Mouse (Mus musculus) heart, adult 18-20 months (tissue): ENCODE results near the gene Fat3. TPM values are rescaled to one million over a fixed set of nuclear protein-coding genes. Genes with fewer than 3 reads are reported as not detected.

Source experiments
- DNase-seq, 2 experiments: peaks; one replicate each; pipeline ENCODE4 v3.0.0; 2021 to 2022; ENCODE audit warnings: mixed read lengths in 1 of 2
- total RNA-seq, 2 experiments: library from RNA; stranded (reverse); gene quantifications; 2 replicates each; pipeline ENCODE4 v1.2.3; 2021

The Fat3 gene
- total RNA-seq, 2 experiments from 2014 or later: 0.42 to 0.46 TPM

DNA sequence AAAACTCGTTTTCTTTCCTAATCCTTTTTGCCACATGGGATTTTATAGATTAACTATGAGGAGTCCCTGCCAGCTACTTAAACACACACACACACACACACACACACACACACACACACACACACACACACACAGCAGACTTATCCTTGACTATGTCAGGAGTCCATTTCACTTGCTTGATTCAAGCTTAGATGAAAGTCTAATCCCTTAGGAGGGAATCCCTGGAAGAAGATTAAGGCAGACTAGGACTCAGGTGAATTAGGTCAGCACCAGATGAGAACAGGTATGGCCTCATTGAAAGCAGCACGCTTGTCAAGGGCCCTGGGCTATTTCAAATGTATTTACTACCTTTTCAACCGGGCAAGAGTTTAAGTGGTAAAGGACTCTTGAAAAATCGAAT, 553.0 kb downstream of the Fat3 start:
- no peak for DNase-seq

DNA sequence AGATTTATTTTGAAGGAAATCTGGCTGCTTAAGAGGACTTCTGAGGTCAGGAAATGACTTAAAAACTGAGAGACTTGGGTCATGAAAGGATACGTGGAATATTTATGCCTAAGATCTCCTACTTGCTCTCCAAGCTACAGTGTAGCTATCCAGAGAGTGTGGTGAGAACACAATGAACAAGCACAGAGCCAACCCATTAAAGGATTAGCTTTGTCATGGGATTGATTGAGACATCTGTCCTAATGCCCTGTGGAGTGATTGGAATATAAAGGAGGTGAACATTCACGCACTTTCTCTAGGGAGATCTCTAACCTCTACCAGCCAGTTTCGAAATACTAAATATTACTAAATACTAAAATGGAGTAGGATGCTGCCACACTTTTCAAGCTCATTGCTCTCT, 556.9 kb downstream of the Fat3 start:
- DNase-seq: no peak

DNA sequence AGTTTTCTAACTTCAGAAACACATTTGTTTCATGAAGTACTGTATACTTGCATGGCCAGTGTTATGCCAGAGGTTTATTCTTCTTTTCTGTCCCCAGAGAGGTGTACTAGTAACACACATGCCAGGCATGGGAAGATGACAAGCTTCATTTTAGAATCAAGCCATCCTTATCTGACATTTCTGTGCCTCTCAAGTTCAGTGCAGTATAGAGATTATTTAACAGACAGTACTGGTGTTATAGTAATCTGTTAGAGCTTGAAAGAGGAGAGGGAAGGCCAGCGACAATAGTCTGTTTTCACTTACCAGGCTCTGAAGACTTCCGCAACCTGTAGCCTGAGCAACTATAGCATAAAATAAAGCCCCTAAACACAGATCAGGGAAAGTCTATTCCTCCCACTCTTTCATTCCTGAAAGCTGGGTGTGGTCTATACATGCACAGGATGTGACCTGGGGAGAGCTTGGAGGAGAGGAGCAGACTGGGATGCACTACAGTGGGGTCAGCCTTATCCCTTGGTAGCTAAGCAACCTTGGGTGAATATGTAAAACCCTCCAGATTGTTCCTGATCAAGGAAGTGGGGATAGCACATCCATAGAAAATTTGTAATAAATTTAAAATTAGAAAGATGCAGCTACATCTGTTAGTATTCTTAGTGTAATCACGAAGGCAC, 557.5 kb downstream of the Fat3 start:
- no peak for DNase-seq

DNA sequence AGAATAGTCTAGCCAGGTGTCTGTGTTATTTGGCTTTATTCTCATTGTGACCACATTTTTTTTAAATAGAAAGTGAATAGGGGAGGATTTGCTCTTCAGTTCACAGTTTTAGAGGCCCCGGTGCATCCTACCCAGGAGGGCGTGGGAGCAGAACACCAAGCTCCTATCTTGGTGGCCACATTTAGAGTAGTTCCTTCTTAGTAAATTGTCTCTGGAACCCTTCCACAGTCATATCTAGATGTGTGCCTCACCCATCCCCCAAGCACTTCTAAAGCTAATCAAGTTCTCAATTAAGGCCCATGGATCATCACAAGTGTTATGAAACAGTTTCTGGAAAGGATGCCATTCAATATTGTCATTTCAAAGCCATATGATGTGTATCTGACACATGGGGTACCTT, 559.3 kb downstream of the Fat3 start:
- no peak for DNase-seq

DNA sequence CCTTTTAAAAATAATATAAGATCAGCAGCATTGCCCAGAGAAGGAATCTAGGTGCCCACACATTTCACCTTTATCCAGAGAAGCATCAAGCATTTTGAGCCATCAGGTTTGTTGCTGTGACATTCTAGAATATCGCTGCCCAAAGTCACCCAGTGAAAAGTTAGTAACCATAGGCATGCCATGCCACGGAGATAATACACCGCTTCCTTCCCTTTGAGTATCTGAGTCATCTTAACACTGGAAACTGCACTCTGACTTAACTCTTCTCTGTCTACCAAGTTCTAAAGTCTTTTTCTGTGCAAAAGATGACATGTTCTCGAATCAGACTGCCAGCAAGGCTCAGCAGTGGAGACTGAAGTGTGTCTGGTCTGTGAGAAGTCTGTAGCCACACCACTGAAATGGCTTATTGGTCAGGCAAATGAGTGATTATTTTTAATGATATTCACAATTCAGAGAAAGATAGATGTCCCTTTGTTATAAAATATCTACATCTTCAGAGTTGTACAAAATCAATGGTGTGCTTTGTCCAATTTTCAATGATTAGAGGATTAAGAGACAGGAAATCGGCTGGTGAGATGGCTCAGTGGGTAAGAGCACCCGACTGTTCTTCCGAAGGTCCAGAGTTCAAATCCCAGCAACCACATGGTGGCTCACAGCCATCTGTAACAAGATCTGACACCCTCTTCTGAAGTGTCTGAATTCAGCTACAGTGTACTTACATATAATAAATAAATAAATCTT, 560.0 kb downstream of the Fat3 start:
- DNase-seq: no peak

DNA sequence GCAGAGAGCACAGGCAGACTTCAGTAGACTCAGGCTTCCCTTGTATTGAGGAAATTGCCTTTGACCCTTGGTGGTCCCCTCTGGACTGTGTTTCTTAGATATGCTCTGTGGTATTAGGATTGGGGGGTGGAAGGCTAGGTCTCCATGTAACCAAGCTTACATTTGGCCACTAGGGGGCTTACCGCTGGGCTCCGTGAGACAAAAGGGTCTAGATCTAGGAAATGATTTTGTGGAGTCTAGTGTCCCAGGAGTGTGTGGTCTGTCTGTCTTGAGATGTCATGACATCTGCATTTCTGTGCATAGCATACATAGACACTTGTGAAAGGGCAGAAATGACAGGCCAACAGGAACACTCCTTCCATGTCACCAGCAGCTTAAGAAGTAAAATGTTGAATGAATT, 561.5 kb downstream of the Fat3 start:
- no peak for DNase-seq

DNA sequence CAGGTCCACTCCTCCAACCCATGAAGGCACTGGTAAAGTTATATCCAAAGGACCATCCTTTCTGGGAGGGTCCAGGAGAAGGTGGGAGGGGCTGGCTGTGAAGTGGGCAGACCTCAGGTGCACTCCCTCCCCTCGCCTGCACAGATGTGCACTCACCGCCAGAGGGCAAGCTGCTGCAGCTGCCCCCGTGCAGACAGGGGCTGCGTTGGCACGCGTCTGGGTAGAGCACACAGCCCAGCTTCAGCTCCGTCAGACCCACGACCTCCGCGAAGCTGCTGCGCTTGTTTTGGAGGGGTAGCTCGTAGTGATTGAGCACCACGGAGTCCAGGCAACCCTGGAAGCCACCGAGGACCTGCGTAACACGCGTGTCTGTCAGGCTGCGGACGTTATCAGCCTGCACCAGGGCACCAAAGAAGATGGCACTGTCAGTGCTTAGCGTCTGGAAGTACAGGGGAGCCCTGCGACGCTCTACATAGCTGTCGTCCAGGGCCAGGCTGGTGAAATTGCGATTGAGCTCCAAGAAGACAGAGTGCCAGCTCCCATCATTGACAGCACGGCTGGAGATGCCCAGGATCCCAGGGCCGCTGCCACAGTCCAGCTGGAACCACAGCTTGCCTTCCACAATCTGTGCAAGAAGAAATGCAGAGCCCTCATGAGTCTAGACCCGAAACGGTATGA, 563.1 kb downstream of the Fat3 start:
- DNase-seq: no peak

DNA sequence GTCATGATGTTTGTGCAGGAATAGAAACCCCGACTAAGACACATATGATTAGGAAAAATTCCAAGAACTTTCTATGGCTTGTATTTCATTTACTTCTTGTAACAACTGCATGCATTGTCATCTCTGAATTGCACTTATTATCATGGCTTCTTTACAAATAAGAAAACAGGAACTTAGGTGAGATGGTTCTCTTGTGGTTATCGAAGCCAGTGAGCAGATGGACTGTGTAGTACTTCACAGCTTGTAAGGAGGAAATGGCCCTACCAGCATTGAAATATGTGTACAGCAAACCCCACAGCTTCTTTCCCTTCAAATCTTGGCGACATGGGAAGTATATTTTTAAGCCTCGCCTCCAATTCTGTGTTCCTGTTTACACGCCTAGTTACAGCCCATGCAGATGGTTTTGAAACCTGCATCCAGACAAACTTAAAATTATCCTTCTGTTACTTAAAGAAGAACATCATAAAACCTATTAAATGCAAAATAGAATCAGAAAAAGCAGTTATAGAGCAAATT, 570.1 kb downstream of the Fat3 start:
- DNase-seq: no peak

DNA sequence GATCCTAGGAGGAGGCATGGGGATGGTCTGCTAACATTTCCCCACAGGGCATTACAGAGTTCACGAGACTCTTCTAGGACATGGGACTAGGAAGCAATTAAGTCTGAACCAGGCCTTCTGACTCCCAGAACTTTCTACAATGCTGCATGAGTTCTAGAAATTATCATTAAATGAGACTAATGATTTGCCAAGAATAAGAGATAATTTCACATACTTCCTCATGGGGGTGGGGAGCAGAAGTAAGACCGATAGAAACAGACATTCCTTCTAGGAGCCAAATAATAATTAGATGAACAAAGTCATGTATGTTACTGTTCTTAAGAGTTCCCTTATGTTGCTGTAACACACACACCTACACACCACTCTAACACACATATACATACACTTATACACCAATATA, 572.8 kb downstream of the Fat3 start:
- no peak for DNase-seq

DNA sequence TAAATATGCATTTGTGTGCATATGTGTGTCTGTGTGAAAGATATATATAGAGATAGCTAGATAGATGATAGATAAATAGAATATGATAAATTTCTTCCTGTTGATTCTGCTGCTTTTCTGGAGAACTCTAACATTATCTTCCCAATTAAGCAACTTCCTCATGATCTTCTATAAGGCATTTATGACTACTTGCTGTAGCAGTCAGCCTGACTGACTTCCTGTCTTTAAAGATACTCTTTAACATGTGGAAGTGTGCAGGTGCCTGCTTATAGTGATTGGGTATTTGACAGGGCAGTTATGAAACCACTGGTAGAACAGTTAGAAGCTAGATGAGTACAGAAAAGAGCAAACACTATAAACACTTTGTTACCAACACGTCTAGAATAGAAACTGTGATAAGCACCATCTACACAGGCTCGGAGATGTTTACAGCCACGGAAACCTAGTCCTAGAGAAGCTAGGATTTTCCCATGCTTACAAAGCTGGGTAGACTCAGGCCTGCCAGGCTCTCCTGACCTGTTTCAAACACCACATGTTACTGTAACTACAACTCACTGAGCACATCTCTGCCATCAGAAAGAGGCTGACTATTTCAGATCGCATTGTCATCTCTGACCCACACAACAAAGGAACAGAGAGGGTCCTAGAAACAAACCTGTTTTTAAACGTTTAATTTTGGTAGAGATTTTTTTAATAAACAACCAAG, 573.6 kb downstream of the Fat3 start:
- no peak for DNase-seq

DNA sequence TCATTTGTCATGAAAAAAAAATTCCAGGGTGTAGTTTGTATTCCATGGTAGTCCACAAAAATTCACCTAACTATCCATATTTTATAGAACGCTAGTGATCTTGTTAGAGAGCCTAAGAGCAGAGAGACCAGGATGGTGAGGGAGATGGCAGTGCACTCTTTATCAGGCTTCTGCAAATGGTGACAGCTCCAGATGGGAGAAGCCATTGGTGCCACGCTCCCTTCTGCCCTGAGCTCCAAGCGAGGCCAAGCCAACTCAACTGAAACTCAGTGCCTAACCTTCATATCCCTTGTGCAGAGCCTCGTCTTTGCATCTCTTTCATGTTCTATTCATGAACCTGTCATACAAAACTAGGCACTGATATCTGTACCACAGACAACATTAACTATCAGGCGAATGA, 575.8 kb downstream of the Fat3 start:
- DNase-seq: no peak

DNA sequence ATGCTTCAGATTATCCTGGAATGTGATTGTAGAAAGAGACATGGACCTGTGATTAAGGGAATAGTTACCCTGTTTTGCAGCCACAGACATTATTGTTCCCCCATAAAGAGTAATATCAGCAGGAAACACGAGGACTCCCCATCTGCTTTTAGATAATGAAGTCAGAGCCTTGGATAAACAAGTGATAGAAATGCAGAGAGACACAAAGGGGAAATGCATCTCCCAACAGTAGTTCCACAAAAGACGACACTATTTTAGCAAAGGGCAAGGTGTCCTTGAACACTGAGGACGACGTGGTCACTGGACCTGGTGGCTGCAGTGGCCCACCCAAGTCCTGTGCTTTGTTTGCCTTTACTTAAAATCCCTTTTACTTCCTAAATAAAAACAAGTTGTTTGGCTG, 580.8 kb downstream of the Fat3 start:
- DNase-seq: no peak

DNA sequence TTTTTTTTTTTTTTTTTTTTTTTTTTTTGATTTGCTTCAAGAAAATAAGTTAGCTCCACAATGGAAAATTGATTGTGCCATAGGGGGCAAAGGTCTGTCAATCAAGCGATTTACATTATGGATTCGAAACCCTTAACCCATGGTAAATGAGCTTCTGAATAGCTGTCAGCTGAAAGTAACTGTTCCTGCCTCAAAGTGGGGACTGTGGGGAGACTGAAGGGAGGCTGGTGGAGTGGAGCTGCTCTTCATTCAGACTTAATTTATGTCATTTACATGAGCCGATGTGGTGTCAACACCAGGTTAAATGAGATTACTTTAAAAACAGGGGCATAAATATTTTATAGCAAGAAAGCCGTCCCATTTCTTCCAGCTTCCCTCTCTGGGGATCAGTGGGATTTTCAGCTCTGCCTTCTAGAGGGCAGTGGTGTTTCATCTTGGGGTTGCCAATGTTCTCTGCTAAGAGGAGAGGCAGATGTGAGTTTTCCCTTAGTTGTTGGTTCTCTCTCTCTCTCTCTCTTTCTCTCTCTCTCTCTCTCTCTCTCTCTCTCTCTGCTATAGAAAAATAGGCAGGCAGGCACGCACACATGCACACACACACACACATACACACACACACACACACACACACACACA, 581.6 kb downstream of the Fat3 start:
- DNase-seq: peak in 1 of 2 experiments; percentile 6

DNA sequence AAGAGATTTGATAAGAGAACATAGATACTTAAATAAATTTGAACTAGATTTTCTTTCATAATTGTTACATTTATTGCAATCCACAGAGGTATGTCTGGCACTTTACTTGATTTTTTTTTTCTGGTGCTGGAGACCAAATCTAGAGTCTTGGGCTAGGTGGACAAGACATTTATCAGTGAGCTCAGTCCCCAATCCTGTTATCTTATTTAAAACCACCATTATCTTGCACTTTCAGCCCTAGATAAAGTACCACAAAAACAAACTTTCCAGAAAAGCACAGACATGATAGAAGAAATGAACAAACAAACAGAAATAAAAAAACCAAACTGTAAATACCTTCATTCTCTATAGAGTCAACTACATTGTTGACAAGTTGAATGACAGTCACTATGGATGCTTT, 584.5 kb downstream of the Fat3 start:
- DNase-seq: no peak

DNA sequence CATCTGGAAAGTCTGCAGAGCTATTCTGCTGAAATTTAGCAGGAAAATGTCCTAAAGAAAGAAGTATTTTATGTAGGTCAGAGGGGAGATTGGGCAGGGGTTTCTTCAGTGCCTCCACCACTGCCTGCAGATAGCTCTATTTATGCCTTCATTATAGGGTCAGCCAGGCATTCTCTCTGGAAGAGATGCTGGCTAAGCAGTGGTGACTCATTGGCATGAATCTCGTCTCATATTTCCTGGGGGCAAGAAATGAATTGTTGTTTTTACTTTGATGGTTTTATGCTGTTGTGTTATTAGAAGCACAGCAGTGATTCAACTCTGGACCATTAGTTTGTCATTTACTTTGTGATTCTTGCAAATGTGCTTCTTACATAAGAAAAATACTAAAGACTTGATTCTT, 588.4 kb downstream of the Fat3 start:
- no peak for DNase-seq

DNA sequence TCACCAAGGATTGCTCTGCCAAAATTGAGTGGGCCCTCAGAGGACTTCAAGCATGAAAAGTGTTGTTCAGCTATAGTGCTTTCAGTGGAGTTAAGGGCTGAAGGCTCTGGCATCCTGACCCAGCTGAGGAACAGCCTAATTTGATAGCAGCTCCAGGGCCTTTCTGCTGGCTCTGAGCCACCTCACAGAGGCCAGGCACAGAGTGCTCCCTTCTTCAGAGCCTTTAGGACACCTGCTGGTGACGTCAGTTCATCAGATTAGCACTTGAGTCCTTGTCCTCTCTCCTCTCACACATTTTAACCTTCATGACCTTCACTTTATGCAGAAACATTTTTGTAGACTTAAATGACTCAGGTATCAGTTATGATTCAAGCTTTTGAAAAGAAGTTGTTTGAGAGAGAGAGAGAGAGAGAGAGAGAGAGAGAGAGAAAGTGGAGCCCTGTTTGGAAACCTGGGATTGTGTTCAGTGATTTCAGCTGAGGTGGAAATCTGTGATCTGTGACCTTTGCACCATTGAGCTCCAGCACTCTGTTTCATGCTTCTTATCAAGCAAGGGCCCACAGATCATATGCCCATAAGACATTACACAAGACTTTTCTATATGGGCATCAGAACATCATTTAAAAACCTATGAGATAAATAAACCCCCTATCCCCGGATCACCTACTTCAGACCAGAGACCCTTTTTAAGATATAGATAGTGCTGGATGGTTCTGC, 591.5 kb downstream of the Fat3 start:
- no peak for DNase-seq

DNA sequence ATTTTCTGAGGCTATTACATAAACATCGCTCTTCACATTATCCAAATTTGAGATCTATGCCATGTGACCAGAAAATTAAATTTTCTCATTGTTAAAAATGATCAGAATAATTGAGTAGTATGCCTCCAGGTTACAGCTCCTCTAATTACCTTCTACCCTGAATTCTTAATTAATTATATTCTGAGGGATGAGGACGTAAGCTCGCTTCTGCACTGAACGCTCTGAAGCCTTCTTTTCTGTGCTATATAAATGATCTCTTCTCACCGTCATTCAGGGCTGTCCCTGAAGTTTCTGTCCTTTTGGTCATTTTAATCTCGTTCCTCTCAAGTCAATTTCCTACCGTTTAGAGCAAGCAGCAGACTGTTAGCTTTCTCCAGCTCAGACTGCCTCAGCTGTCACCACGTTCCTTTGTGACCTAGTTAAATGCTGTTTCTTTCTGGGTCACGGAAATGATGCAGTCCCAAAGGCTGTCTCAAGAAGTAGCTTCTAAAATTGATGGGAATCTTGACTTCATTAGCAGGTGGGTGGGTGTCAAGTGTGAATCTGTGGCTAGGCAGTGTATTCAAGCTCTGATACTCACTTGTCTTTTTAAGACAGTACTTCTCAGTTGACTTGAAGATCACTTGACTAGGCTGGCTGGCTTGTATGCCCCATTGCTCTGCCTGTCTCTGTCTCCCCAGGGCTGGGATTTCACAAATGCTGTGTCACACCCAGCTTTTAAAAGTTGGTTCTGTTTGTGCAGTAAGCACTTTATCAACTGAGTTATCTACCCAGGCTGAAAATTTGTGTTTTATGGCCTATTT, 596.9 kb downstream of the Fat3 start:
- DNase-seq: no peak

DNA sequence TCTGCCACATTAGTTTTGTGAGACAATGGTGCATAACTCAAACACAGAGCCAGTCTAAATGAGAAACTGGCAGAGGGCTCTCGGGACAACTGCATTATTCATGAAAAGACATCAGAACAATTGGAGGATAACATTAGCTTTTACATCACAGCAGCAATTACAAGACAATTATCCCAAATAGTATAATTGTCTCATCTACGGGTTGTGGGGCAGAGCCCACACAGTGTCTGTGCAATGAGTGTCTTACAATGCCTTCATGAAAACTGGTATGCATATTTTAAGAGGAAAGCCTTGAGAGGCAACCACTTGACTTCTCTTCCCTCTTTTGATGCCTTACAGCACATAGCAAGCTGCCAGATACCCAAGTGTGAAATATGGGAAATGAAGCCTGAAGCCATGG, 603.0 kb downstream of the Fat3 start:
- DNase-seq: no peak

DNA sequence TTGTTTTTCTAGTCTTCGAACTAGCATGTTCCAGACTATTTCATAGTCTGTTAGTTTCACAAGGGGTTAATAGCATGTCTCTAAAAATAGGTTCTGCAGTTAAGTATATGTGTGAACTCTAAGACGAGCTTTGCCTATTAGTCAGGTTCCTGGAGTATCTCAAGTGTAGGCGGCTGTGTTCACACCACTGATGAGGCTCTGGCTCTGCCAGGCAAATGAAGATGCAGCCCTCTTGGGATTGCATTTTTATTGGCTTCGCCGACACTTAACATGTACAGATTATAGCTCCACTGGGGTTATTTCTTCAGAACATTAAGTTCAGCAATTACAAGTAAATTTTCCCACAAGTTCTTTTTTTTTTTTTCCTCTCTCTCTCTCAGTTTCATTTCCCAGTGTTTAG, 614.3 kb downstream of the Fat3 start:
- no peak for DNase-seq

DNA sequence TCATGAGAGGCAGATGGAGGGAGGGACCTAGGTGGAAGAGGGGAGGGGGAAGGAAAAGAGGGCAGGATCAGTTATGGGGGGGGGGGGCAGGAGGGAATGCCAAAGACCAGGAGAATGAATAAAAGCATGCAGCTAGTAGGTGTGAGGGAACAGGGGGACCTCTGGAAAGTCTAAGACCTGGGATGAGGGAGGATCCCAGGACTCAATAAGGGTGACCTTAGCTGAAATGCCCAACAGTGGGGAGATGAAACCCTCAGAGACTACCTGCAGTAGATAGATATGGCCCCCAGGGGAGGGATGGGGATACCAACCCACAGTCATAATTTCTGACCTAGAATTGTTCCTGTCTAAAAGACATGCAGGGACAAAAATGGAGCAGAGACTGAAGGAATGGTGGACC, 620.3 kb downstream of the Fat3 start:
- no peak for DNase-seq

DNA sequence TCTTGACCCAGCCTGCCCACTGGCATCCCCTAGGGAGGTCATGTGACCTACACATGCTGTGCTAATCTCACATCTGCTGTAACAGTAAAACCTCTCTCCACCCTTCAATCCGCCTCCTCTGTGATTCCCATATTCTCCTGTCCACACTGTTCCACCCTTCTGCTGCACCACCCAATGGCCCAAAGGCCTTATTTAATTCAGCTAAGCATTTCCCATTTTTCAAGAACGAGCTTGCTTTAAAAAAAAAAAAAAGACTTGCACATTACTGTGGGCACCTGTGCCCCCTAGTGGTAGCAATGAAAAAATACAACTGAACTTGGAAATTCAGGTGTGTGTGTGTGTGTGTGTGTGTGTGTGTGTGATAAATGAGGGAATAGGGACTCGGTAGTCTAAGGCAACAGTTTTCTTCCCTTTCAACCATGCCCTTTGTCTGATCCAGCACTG, 620.9 kb downstream of the Fat3 start:
- peak; percentile 4 to 26 for DNase-seq
